Mouse (Mus musculus): ENCODE results near the gene Prr3. TPM values are rescaled to one million over a fixed set of nuclear protein-coding genes. Genes with fewer than 3 reads are reported as not detected.
"Not testable (repeated sequence)": the region's sequence is repeated elsewhere in the genome, so short reads cannot be mapped to it uniquely, and the experiment has no call there.

Gene Prr3
- polyA plus RNA-seq, 1 experiment from 2014 or later = 18.1 TPM

DNA sequence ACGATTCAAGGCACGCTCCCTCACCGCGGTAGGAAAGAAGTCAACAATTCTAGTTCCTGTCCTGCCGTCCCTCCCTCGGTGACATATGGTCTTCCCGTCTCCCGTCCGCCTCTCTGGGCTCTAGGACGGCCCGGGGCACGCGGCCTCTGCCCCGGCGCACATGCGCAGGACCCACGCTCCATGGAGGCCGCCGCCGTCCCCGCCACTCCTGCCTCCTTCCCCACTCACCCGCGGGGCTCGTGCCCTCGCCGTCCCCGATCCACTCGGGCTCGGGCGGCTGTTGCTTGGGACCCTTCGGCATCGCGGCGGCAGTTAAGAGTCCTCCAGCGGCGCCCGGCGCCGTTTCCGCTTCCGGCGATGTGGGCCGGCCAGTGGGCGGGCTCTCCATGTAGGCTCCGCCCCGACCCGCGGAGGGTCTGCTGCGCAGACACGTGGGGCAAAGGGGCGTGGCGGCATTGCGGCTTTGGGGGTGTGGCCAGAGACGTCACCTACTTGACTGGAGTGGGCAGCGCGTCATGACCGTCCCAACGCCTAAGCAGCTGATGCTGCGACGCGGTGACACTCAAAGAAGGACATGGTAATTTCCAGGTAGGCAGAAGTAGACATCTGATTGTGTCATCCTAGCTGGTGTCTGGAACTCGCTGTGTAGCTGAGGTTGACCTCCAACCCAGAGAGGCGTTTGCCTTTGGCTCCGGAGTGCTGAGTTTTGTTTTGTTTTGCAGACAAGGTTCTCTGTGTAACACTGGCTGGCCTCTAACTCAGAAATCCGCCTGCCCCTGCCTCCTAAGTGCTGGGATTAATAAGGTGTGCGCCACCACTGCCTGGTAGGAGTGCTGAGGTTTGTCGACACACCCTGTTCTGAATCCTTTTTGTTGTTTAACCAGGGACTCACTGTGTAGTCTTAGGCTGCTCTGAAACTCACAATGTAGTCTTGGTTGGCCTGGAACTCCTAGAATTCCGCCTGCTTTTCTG is 10.3 kb downstream of the Prr3 start, which contains the start of gene Abcf1:
Abcf1 (minus strand) TSS at position 344 of the 972 bp plus-strand sequence.
- H3K36me3 ChIP-seq = peaks cover 46% of the 10 kb centered on the region
- ATAC-seq (ENCODE audit: extremely low read depth, insufficient number of reproducible peaks, low FRiP score, low TSS enrichment) = peak; percentile 97
- no peaks in the 10 kb centered on the region for H3K9me3 ChIP-seq
- under 1% methylated on average over 68 of the region's 68 CpGs for WGBS
- H3K9ac ChIP-seq = peak within 1 kb of the TSS; percentile 92
- peak within 1 kb of the TSS; percentile 94 for H3K4me2 ChIP-seq
- no peaks in the 10 kb centered on the region for H3K27me3 ChIP-seq (replicated peaks)
- H3K4me3 ChIP-seq = peak within 1 kb of the TSS; percentile 94
- peak within 1 kb of the TSS; percentile 82 for H3K27ac ChIP-seq (replicated peaks)
- peaks cover 26% of the 10 kb centered on the region for H3K4me1 ChIP-seq

DNA sequence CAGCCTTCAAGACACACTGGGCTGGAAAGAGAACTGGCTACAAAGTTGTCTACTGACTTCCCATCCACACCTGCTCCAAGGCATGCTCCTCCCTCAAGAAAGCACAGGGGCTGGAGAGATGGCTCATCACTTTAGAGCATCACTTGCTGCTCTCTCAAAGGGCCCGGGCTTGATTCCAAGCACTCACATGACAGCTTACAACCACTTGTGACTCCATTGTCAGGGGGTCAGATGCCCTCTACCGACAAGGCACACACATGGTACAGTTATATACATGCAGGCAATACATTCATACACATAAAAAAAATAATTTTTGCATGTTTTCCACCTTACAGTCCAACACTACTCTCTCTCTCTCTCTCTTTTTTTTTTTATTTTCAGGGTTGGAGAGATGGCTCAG is 12.4 kb downstream of the Prr3 start:
- H3K27ac ChIP-seq (replicated peaks) = no peak overlapping the region
- WGBS = 78% methylated on average over 2 of the region's 2 CpGs
- no peak for ATAC-seq (ENCODE audit: extremely low read depth, insufficient number of reproducible peaks, low FRiP score, low TSS enrichment)
- no peaks in the 10 kb centered on the region for H3K9me3 ChIP-seq
- no peak overlapping the region for H3K4me3 ChIP-seq
- H3K9ac ChIP-seq = no peak overlapping the region
- peaks cover 49% of the 10 kb centered on the region for H3K36me3 ChIP-seq
- peaks cover 26% of the 10 kb centered on the region for H3K4me1 ChIP-seq
- no peak overlapping the region for H3K4me2 ChIP-seq
- H3K27me3 ChIP-seq (replicated peaks) = no peaks in the 10 kb centered on the region

DNA sequence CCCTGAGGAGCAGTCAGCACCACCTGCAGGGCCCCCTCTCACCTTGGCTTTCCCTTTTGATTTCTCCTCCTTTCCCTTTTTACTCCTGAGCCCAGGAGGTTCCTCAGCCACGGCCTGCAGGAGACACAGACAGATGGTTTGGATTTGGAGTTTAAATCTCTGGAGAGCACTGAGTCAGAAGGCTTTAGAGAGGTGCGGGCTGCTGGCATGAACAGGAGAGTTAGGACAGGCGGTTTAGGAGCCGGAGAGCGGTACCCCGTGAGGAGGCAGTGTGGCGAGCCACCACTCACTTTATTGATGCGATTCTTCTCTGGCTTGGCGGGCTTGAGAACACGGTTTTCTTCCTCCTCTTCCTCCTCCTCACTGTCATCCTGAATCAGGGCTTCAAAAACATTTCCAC is 16.8 kb downstream of the Prr3 start:
- Histone ChIP-seq H3K27ac (replicated peaks) (no peak overlapping the region), H3K9me3 (no peaks in the 10 kb centered on the region), H3K9ac (no peak overlapping the region), H3K4me3 (no peak overlapping the region), H3K27me3 (replicated peaks) (no peaks in the 10 kb centered on the region), H3K36me3 (peaks cover 86% of the 10 kb centered on the region), H3K4me2 (no peak overlapping the region), H3K4me1 (peaks cover 9% of the 10 kb centered on the region)
- WGBS = 88% methylated on average over 10 of the region's 10 CpGs
- ATAC-seq (ENCODE audit: extremely low read depth, insufficient number of reproducible peaks, low FRiP score, low TSS enrichment) = no peak

DNA sequence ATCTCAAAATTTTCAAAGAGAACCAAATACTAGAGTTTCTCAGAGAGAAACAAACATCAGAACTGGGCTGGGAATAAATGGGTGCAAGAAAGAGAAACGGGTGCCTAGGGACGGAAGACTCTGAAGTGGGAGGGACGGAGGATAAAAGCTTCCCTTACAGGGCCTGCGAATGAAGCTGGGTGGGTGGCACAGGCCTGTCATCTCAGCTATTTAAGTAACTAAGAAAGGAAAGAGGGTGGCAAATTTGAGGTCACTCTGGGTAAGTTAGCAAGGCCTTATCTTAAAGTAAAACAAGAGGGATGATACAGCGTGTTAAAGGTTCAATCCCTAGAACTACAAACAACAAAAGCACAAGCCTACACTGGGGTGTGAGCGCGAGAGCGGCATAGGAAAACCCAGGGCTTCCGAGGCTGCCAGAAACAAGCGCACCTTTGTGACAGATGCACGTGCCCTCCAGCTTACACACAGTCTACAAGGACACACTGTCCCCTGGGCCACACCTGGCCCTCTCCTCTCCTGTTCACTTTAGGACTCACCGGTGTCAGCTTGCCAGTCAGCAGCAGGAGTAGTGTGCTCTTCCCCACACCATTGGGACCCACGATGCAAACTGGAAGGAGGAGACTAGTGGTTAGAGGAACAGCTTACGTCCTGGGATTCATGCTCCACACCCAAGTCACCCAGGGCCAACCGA is 21.4 kb downstream of the Prr3 start:
- Histone ChIP-seq H3K4me1 (no peaks in the 10 kb centered on the region), H3K27ac (replicated peaks) (no peak overlapping the region), H3K36me3 (peaks cover 83% of the 10 kb centered on the region), H3K4me3 (no peak overlapping the region), H3K27me3 (replicated peaks) (no peaks in the 10 kb centered on the region), H3K9ac (no peak overlapping the region), H3K9me3 (no peaks in the 10 kb centered on the region), H3K4me2 (no peak overlapping the region)
- no peak for ATAC-seq (ENCODE audit: extremely low read depth, insufficient number of reproducible peaks, low FRiP score, low TSS enrichment)
- WGBS = 93% methylated on average over 15 of the region's 15 CpGs

DNA sequence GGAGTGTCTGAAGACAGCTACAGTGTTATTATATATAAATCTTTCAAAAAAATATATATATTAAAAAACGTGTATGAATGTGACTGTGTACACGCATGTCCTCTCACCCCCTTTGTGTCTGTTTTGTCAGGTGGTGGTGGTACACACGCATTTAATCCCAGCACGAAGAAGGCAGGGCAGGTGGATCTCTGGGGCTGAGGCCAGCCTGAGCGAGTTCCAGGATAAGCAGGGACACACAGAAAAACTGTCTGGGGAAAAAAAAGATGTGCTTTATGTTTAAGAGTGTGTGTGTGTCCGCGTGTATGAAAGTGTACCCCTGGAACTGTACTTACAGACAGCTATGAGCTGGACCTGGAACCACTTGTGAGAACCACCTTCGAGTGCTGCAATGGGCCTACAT is 25.4 kb downstream of the Prr3 start:
- no peak for ATAC-seq (ENCODE audit: extremely low read depth, insufficient number of reproducible peaks, low FRiP score, low TSS enrichment)
- Histone ChIP-seq H3K4me3 (no peak overlapping the region), H3K27ac (replicated peaks) (no peak overlapping the region), H3K4me2 (no peak overlapping the region), H3K36me3 (peaks cover 43% of the 10 kb centered on the region), H3K4me1 (no peaks in the 10 kb centered on the region), H3K27me3 (replicated peaks) (no peaks in the 10 kb centered on the region), H3K9me3 (no peaks in the 10 kb centered on the region), H3K9ac (no peak overlapping the region)
- WGBS = 68% methylated on average over 8 of the region's 8 CpGs

DNA sequence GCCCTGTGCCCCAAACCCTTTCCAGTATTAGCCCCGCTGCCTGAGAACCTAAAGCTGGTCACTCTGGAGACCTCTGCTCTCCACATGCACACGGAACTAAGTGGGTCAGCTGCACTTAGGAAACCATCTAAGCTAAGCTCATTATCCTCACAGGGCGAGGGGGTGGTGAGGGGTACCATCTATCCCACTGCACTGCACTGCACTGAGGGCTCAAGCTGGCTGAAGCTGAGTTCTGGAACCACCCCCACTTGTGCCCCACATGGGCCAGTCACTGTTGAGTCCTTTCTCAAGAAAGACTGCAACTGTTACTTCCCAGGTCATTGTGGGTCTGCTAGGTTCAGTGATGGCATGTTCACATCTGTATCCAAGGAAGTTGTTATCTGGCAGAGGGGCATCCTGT is 27.5 kb downstream of the Prr3 start:
- not testable (repeated sequence) for H3K4me1 ChIP-seq; H3K4me3 ChIP-seq; H3K27me3 ChIP-seq (replicated peaks); H3K4me2 ChIP-seq; H3K27ac ChIP-seq (replicated peaks); H3K9me3 ChIP-seq; H3K9ac ChIP-seq; ATAC-seq (ENCODE audit: extremely low read depth, insufficient number of reproducible peaks, low FRiP score, low TSS enrichment)
- WGBS = 73% methylated on average over 3 of the region's 3 CpGs
- H3K36me3 ChIP-seq = peaks cover 22% of the 10 kb centered on the region

DNA sequence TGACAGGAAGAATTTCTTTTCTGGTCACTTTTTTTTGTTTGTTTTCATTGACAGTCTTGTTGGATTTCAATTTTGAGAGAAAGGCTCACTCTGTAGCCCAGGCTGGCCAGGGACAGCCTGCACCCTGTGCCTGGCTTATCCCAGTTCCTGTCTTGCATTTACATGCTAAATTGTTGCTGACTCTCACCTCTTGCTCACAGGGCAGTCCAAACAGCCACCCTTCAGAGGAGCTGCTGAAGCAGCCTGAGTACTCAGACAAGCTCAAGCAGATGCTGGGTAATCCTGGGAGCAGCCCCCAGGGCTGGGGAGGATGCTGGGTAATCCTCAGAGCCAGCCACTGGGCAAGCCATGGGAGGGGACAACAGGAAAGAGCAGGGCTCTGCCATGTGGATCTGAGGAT is 29.1 kb downstream of the Prr3 start:
- ATAC-seq (ENCODE audit: extremely low read depth, insufficient number of reproducible peaks, low FRiP score, low TSS enrichment); H3K27me3 ChIP-seq (replicated peaks); H3K9me3 ChIP-seq; H3K4me3 ChIP-seq; H3K4me1 ChIP-seq; H3K4me2 ChIP-seq; H3K9ac ChIP-seq; H3K36me3 ChIP-seq; H3K27ac ChIP-seq (replicated peaks): not testable (repeated sequence)

DNA sequence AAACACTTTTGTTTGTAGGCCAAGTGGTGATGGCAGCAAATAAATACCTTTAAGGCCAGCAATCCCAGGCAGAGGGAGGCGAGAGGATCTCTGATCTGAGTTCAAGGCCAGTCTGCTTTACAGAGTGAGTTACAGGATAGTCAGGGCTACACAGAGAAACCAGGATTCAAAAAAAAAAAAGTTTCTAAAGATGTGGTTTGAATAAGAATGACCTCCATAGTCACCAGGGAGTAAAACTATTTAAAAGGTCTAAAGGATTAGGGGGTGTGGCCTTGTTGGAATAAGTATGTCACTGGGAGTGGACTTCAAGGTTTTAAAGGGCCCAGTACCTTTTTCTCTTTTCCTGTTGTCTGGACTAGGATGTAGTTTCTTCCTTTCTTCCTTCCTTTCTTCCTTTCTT is 40.1 kb downstream of the Prr3 start:
- Histone ChIP-seq H3K36me3 (no peaks in the 10 kb centered on the region), H3K9ac (no peak overlapping the region), H3K4me1 (no peaks in the 10 kb centered on the region), H3K27ac (replicated peaks) (no peak overlapping the region), H3K9me3 (0 out of 2 replicates have a peak, but pooled peaks cover 5% of the 10 kb centered on the region), H3K4me3 (no peak overlapping the region), H3K4me2 (no peak overlapping the region), H3K27me3 (replicated peaks) (no peaks in the 10 kb centered on the region)
- WGBS = 47% methylated on average over 1 of the region's 1 CpGs
- ATAC-seq (ENCODE audit: extremely low read depth, insufficient number of reproducible peaks, low FRiP score, low TSS enrichment) = no peak

DNA sequence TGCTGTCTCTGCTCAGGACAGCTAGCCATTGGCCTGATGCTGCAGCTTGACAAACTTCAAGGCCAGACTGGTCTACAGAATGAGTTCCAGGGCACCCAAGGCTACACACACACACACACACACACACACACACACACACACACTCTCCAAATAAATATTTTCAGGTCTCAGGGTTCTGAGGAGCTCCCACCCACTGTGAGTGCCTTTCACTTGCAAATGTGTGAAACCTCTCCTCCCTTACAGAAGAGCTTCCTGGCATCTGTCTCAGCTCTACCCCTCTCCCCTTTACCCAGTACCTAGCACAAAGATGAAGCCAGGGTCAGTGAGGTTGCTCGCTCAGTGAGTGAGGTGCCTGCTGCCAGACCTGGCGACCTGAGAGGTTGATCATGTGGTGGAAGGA is 40.9 kb downstream of the Prr3 start:
- no peak overlapping the region for H3K4me2 ChIP-seq
- H3K4me1 ChIP-seq = no peaks in the 10 kb centered on the region
- H3K27me3 ChIP-seq (replicated peaks) = no peaks in the 10 kb centered on the region
- H3K27ac ChIP-seq (replicated peaks) = no peak overlapping the region
- no peak; the same call in 1 of the 2 replicates for ATAC-seq (ENCODE audit: extremely low read depth, insufficient number of reproducible peaks, low FRiP score, low TSS enrichment)
- no peak overlapping the region for H3K9ac ChIP-seq
- 59% methylated on average over 2 of the region's 2 CpGs for WGBS
- no peak overlapping the region for H3K4me3 ChIP-seq
- H3K9me3 ChIP-seq = 0 out of 2 replicates have a peak, but pooled peaks cover 5% of the 10 kb centered on the region
- no peaks in the 10 kb centered on the region for H3K36me3 ChIP-seq

DNA sequence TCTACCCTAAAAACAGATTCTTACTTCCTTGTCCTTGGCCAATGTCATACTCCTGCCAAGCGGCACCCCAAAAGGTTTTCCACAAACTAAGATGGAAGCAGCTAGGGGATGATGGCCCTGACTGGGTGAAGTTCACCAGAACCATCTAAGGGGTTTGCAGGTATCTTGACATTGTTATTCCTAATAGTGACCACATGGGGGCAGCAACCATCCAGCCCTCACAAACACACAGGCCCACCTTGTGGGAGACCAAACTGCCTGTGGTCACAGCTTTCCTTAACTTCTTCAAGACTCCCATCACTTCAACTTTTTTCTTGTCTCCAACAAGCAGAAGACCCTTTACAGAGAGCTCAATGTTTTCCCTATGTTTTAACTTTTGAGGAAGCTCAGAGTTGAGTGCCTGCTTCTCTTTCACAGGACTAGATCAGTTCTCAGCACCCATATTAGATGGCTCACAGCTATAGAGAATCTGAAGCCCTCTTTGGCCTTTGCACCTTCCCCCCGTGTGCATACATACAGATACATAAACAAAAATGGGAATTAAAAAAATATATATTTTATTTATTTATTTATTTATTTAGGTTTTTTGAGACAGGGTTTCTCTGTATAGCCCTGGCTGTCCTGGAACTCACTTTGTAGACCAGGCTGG is 42.2 kb downstream of the Prr3 start:
- no peaks in the 10 kb centered on the region for H3K36me3 ChIP-seq
- no peak overlapping the region for H3K4me2 ChIP-seq
- WGBS = 17% methylated on average over 2 of the region's 2 CpGs
- no peaks in the 10 kb centered on the region for H3K27me3 ChIP-seq (replicated peaks)
- 0 out of 2 replicates have a peak, but pooled peaks cover 5% of the 10 kb centered on the region for H3K9me3 ChIP-seq
- no peaks in the 10 kb centered on the region for H3K4me1 ChIP-seq
- ATAC-seq (ENCODE audit: extremely low read depth, insufficient number of reproducible peaks, low FRiP score, low TSS enrichment) = no peak
- no peak overlapping the region for H3K4me3 ChIP-seq
- no peak overlapping the region for H3K27ac ChIP-seq (replicated peaks)
- no peak overlapping the region for H3K9ac ChIP-seq

DNA sequence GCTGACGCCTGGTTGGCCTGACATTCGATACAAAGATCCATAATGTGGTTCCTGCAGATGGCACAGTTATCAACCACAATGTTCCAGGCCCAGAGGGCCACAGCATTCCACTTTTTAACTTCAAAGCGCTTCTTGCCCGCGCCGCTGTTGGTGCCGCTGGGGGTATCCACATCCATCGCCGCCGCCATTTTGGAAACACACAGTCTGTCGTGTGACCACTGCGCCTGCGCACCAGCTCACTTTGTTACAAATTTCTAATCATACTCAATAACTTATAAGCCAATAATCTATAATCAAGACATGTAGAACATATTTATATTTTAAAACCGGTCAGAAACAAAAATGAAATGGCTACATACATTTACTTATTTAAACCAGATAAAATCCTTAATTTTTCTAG is 44.3 kb downstream of the Prr3 start:
- H3K27me3 ChIP-seq (replicated peaks); H3K4me3 ChIP-seq; H3K9me3 ChIP-seq; H3K4me1 ChIP-seq; ATAC-seq (ENCODE audit: extremely low read depth, insufficient number of reproducible peaks, low FRiP score, low TSS enrichment); H3K9ac ChIP-seq; H3K27ac ChIP-seq (replicated peaks); H3K4me2 ChIP-seq: not testable (repeated sequence)
- 80% methylated on average over 14 of the region's 14 CpGs for WGBS
- H3K36me3 ChIP-seq = peaks cover 16% of the 10 kb centered on the region
